Mouse (Mus musculus) cerebellum, postnatal 25 days (tissue): ENCODE measurements around the gene Dda1.

Source experiments
- DNase-seq, 2 experiments: peaks; one replicate each; pipeline ENCODE4 v3.0.0; 2021; ENCODE audit warnings: mixed read lengths in 2 of 2

Gene Dda1

DNA sequence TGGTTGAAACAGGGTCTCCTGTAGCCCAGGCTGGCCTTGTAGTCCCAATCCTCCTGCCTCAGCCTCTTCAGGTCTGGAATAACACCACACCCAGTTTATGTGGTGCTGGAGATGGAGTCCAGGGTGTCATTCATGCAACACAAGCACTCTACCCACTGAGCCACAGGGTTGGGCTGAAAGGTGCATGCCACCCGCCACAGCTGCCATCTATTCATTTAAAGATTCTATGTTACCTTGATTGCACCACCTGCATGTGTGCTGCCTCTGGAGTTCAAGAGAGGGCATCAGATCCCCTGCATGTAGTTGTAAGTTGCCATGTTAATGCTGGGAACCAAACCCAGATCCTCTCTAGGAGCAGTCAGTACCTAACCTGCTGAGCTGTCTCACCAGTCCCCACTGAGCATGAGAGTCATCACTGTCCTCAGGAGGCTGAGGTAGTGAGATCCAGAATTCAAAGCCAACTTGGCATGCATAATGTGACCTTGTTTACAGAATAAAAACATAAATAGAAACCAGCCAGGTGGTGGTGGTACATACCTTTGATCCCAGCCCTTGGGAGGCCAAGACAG is 28.2 kb downstream of the Dda1 start:
- peak; percentile 54 for DNase-seq

DNA sequence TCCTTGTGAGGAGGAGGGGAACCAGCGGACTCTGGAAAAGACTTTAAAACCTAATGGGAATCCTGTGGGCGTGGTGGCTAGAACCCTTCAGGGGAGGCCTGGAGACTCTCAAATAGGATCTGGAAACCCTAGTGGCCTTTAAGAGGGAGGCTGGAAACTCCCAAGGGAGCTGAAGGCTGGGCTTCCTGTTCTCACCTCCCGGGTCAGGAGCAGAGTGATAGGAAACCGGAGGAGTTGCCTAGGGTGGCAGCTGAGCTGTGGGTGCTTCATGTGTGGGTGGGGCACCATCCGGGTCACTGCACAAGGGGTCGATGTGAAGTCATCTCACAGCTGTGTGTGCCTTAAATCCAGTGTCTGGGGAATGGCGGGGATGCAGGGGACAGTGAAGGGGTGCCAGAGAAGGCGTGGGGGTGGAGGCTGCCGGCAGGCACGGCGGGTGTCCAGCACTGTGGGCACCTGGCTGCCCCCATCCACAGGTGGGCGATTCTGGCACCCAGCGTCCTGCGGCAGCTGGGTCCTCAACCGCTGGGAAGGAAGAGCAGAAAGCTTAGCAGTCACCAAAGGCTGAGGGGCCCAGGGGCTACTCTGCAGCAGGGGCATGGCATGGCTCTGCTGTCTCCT is 29.0 kb downstream of the Dda1 start:
- peak in 1 of 2 experiments; percentile 41 for DNase-seq

GRCm38 (mm10) chr8:71498816-71499690 is 30.1 kb downstream of the Dda1 start:
- peak in 1 of 2 experiments; percentile 32 for DNase-seq

GRCm38 (mm10) chr8:71504349-71504748 is 35.4 kb downstream of the Dda1 start:
- DNase-seq = no peak

- no peak for DNase-seq
These were observed 36.3 kb downstream of the Dda1 start for GRCm38 (mm10) chr8:71505326-71505725.

DNA sequence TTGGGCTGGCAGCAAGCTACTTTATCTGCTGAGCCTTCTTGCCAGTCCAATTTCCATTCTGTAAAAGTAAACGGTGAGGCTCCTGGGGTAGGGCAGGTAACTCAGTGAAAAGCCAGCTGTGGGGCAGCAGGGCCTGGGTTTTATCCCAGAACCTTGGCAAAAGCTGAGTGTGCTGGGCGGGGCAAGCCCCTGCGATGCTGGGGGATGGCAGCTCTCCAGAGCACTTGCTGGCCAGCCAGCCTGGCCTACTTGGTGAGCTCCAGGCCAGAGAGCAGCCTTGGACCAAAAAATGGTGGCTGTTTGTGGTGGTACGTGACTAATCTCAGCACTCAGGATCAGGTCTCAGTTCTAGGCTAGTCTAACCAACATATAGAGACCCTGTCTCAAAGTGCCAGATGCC is 37.0 kb downstream of the Dda1 start:
- peak; percentile 72 to 82 for DNase-seq

- DNase-seq = peak; percentile 80 to 89
These were observed 38.6 kb downstream of the Dda1 start for GRCm38 (mm10) chr8:71507589-71508104.

- DNase-seq = no peak
These were observed 40.3 kb downstream of the Dda1 start for GRCm38 (mm10) chr8:71509316-71509715.

GRCm38 (mm10) chr8:71511644-71512043 is 42.6 kb downstream of the Dda1 start, which contains the start of gene Plvap:
TSS of gene Plvap (minus strand) at chr8:71511752.
- DNase-seq = no peak

GRCm38 (mm10) chr8:71513018-71513754 is 44.2 kb downstream of the Dda1 start:
- no peak for DNase-seq

DNA sequence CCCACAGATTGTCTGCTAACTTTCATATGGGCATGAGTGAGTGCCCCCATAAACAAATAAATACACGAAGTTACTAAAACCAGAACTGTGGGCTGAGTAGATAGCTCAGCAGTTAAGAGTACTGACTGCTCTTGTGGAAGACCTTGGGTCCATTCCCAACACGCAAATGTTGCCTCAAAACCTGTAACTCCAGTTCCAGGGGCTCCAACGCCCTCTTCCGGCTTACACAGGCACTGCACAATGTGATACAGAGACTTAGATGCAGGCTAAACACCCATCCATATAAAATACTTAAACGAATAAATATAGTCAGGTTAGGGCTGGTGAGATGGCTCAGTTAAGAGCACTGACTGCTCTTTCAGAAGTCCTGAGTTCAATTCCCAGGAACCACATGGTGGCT is 46.0 kb downstream of the Dda1 start:
- no peak for DNase-seq

GRCm38 (mm10) chr8:71516786-71517185 is 47.8 kb downstream of the Dda1 start:
- DNase-seq = no peak

- DNase-seq = peak; percentile 50 to 74
These were observed 50.2 kb downstream of the Dda1 start for GRCm38 (mm10) chr8:71519037-71519825.

- peak; percentile 92 to 96 for DNase-seq
These were observed 52.6 kb downstream of the Dda1 start for GRCm38 (mm10) chr8:71521634-71522033.

- DNase-seq = no peak
These were observed 56.4 kb downstream of the Dda1 start, which contains the start of gene Ccdc194 for GRCm38 (mm10) chr8:71525226-71526050. TSS of gene Ccdc194 (minus strand) at chr8:71525711.
